Comparison of ENCODE assay signal across 29 mouse cellular contexts in genomic region chr2:146975453-146976028, GRCm38 (mm10). TPM values are rescaled to one million over a fixed set of nuclear protein-coding genes. Genes with fewer than 3 reads are reported as not detected.
DNase-seq lines count a peak whose midpoint lies in the region; ATAC-seq and TF ChIP-seq lines count a peak whose summit lies in the region.
"Had no signal": no experiment of that assay in that cellular context is flagged by ENCODE, and none has a peak within 500 bp of the region (broad histone marks: within the 10 kb centered on the region; RNA-seq: fewer than 3 reads in every experiment).

No protein-coding gene starts in this region.

- no peak for ATAC-seq in heart, embryonic 12.5 days (ENCODE audit: insufficient number of reproducible peaks, low FRiP score)
- ATAC-seq in stomach, embryonic 16.5 days (ENCODE audit: insufficient read depth, low FRiP score): 0 out of 2 replicates have a peak, but pooled peaks have one; percentile 17
- no peak for ATAC-seq in stomach, postnatal 0 days (ENCODE audit: low FRiP score, low TSS enrichment)
- ATAC-seq: forebrain, embryonic 13.5 days; intestine, embryonic 15.5 days; midbrain, embryonic 16.5 days had no signal

- no peak overlapping the region for H3K4me3 ChIP-seq in heart, embryonic 12.5 days
- H3K4me3 ChIP-seq in stomach, embryonic 16.5 days (replicated peaks; ENCODE audit: low read length): no peak overlapping the region
- no peak overlapping the region for H3K4me3 ChIP-seq in stomach, postnatal 0 days (ENCODE audit: low read depth, low read length)
- H3K4me3 ChIP-seq: embryonic facial prominence, embryonic 15.5 days; forebrain, embryonic 13.5 days; heart, adult 2 months; heart, embryonic 13.5 days; intestine, embryonic 15.5 days; layer of hippocampus, adult 2 months; limb, embryonic 12.5 days; lung, embryonic 15.5 days; midbrain, embryonic 10.5 days had no signal

- no peaks in the 10 kb centered on the region for H3K9me3 ChIP-seq in heart, embryonic 12.5 days (replicated peaks)
- no peaks in the 10 kb centered on the region for H3K9me3 ChIP-seq in stomach, embryonic 16.5 days (replicated peaks; ENCODE audit: control insufficient read depth, low read length)
- no peaks in the 10 kb centered on the region for H3K9me3 ChIP-seq in stomach, postnatal 0 days (ENCODE audit: control insufficient read depth, low read length)
- H3K9me3 ChIP-seq: embryonic facial prominence, embryonic 15.5 days; forebrain, embryonic 13.5 days; heart, embryonic 13.5 days; intestine, embryonic 15.5 days; limb, embryonic 12.5 days; lung, embryonic 15.5 days; midbrain, embryonic 10.5 days had no signal

- no peak for TF ChIP-seq CTCF in stomach, postnatal 0 days (IDR thresholded peaks at IDR 0.05; ENCODE audit: low read depth)

- H3K4me1 ChIP-seq in heart, embryonic 12.5 days (replicated peaks): 0 out of 2 replicates have a peak, but pooled peaks cover 4% of the 10 kb centered on the region
- no peaks in the 10 kb centered on the region for H3K4me1 ChIP-seq in stomach, embryonic 16.5 days (ENCODE audit: control insufficient read depth, insufficient read depth, low read length)
- no peaks in the 10 kb centered on the region for H3K4me1 ChIP-seq in stomach, postnatal 0 days (replicated peaks; ENCODE audit: control insufficient read depth, insufficient read depth)
- H3K4me1 ChIP-seq: embryonic facial prominence, embryonic 15.5 days; forebrain, embryonic 13.5 days; intestine, embryonic 15.5 days; limb, embryonic 12.5 days; lung, embryonic 15.5 days; midbrain, embryonic 10.5 days had no signal

- TF ChIP-seq EP300 in stomach, postnatal 0 days (optimal IDR thresholded peaks at IDR 0.05): no peak

- no peaks in the 10 kb centered on the region for H3K36me3 ChIP-seq in heart, embryonic 12.5 days
- no peaks in the 10 kb centered on the region for H3K36me3 ChIP-seq in stomach, embryonic 16.5 days (ENCODE audit: control insufficient read depth, insufficient read depth, low read length)
- no peaks in the 10 kb centered on the region for H3K36me3 ChIP-seq in stomach, postnatal 0 days (ENCODE audit: control insufficient read depth, insufficient read depth, low read length)
- H3K36me3 ChIP-seq: embryonic facial prominence, embryonic 15.5 days; intestine, embryonic 15.5 days; lung, embryonic 15.5 days; midbrain, embryonic 10.5 days had no signal

- WGBS in heart, embryonic 12.5 days: 60% methylated on average over 3 of the region's 3 CpGs
- WGBS in stomach, embryonic 16.5 days: 57% methylated on average over 3 of the region's 3 CpGs
- 58% methylated on average over 3 of the region's 3 CpGs for WGBS in stomach, postnatal 0 days

- H3K9ac ChIP-seq in heart, embryonic 12.5 days: no peak overlapping the region
- no peak overlapping the region for H3K9ac ChIP-seq in stomach, embryonic 16.5 days (ENCODE audit: low read length)
- H3K9ac ChIP-seq in stomach, postnatal 0 days (ENCODE audit: low read length): no peak overlapping the region
- H3K9ac ChIP-seq: embryonic facial prominence, embryonic 15.5 days; forebrain, embryonic 13.5 days; heart, embryonic 13.5 days; intestine, embryonic 15.5 days; limb, embryonic 12.5 days; lung, embryonic 15.5 days had no signal

- H3K27me3 ChIP-seq in heart, embryonic 12.5 days (replicated peaks): no peaks in the 10 kb centered on the region
- H3K27me3 ChIP-seq in stomach, embryonic 16.5 days (ENCODE audit: control insufficient read depth, insufficient read depth, low read length): no peaks in the 10 kb centered on the region
- H3K27me3 ChIP-seq in stomach, postnatal 0 days (ENCODE audit: control insufficient read depth, insufficient read depth, low read length): no peaks in the 10 kb centered on the region
- H3K27me3 ChIP-seq: embryonic facial prominence, embryonic 15.5 days; forebrain, embryonic 13.5 days; heart, embryonic 13.5 days; intestine, embryonic 15.5 days; limb, embryonic 12.5 days; lung, embryonic 15.5 days had no signal

- H3K27ac ChIP-seq in heart, embryonic 12.5 days (ENCODE audit: poor library complexity, severe bottlenecking): no peak overlapping the region
- H3K27ac ChIP-seq in stomach, embryonic 16.5 days (ENCODE audit: low read length): no peak overlapping the region
- H3K27ac ChIP-seq in stomach, postnatal 0 days (replicated peaks): no peak overlapping the region
- H3K27ac ChIP-seq: embryonic facial prominence, embryonic 15.5 days; forebrain, embryonic 13.5 days; heart, adult 2 months; heart, embryonic 13.5 days; intestine, embryonic 15.5 days; layer of hippocampus, adult 2 months; limb, embryonic 12.5 days; lung, embryonic 15.5 days; midbrain, embryonic 10.5 days had no signal

- DNase-seq in heart, adult 11 months: peak; percentile 72
- DNase-seq in layer of hippocampus, postnatal 14 days (ENCODE audit: low spot score in 2 of 2): peak; percentile 22 to 42
- no peak for DNase-seq in layer of hippocampus, adult 9-11 months
- DNase-seq in stomach, postnatal 0 days (ENCODE audit: low spot score): no peak
- no peak for DNase-seq in gastrocnemius, postnatal 4 days (ENCODE audit: low spot score in 2 of 2)
- DNase-seq: adrenal gland, postnatal 36 days; B cell, adult 2 months; cerebellum, adult 9-10 months; gastrocnemius, postnatal 25 days; heart, adult 2 months; heart, postnatal 10 days; kidney, adult 2 months; kidney, postnatal 36 days; layer of hippocampus, postnatal 36 days; right cerebral cortex, postnatal 25 days; thymus, adult 2 months; thymus, postnatal 36 days had no signal

- no peak overlapping the region for H3K4me2 ChIP-seq in heart, embryonic 12.5 days
- H3K4me2 ChIP-seq in stomach, embryonic 16.5 days (ENCODE audit: low read depth, low read length): no peak overlapping the region
- no peak overlapping the region for H3K4me2 ChIP-seq in stomach, postnatal 0 days (replicated peaks; ENCODE audit: low read depth)
- H3K4me2 ChIP-seq: embryonic facial prominence, embryonic 15.5 days; forebrain, embryonic 13.5 days; heart, embryonic 13.5 days; intestine, embryonic 15.5 days; limb, embryonic 12.5 days; liver, embryonic 11.5 days; lung, embryonic 15.5 days had no signal

RNA-seq across cellular contexts. Expression of gene Xrn2, which starts 37.3 kb away (rescaled TPM):
- polyA plus RNA-seq in heart, embryonic 12.5 days (2016; fragmentation: Nextera tagmentation; extraction: Ambion mirVana): 62.0 and 64.3 TPM in 2 replicates
- total RNA-seq in layer of hippocampus, postnatal 14 days (2021): 10 to 100 TPM; 51.9 to 52.7 TPM
- polyA plus RNA-seq in stomach, embryonic 16.5 days (2015; fragmentation: Nextera tagmentation; extraction: Ambion mirVana): 67.4 and 67.8 TPM in 2 replicates
- 37.7 and 37.8 TPM in 2 replicates for polyA plus RNA-seq in stomach, postnatal 0 days (2015; fragmentation: Nextera tagmentation; extraction: Ambion mirVana)
- total RNA-seq in gastrocnemius, postnatal 4 days (2021): 10 to 100 TPM; 38.6 to 47.5 TPM

Comparison
In these comparisons a context has a peak if more than half of its experiments do, and no peak if none do; other contexts are left out.
1. DNase-seq: peak in heart, adult 11 months (single experiment) and layer of hippocampus, postnatal 14 days (2 of 2); none in layer of hippocampus, adult 9-11 months (single experiment), stomach, postnatal 0 days (single experiment) and gastrocnemius, postnatal 4 days (0 of 2).